Mouse (Mus musculus) granulocyte monocyte progenitor cell, adult 5-6 weeks (primary cell): ENCODE results near the gene Utrn. TPM values are rescaled to one million over a fixed set of nuclear protein-coding genes. Genes with fewer than 3 reads are reported as not detected.
"Not testable (repeated sequence)": the region's sequence is repeated elsewhere in the genome, so short reads cannot be mapped to it uniquely, and the experiment has no call there.

Experiments
- ATAC-seq: replicated peaks from 2 replicates; pipeline ENCODE4 v1.8.0; 2016; ENCODE audit warnings: mild to moderate bottlenecking, moderate TSS enrichment, inconsistent platforms; ENCODE audit not compliant: poor library complexity, severe bottlenecking
- total RNA-seq, 2 experiments: library from RNA; stranded (forward) in 1 of 2; stranded (reverse) in 1 of 2; fragments of 200-712, 200-1000 nt in 1 of 2; fragments of >200 nt in 1 of 2; fragmentation: Nextera tagmentation in 1 of 2; gene quantifications; 2 replicates each; pipeline ENCODE4 v1.2.3; 2014 to 2017

Gene Utrn
- total RNA-seq, 2 experiments from 2014 or later = 26.6 to 28.4 TPM

- ATAC-seq = no peak
Measured at GRCm38 (mm10) chr10:12614465-12615199, 254.5 kb downstream of the Utrn start.

GRCm38 (mm10) chr10:12612235-12612863, 256.8 kb downstream of the Utrn start:
- ATAC-seq = peak; percentile 96

GRCm38 (mm10) chr10:12609896-12610295, 259.3 kb downstream of the Utrn start:
- no peak for ATAC-seq

- ATAC-seq = no peak
Measured at GRCm38 (mm10) chr10:12608634-12609033, 260.5 kb downstream of the Utrn start.

GRCm38 (mm10) chr10:12607180-12607579, 262.0 kb downstream of the Utrn start:
- not testable (repeated sequence) for ATAC-seq

GRCm38 (mm10) chr10:12595379-12595778, 273.8 kb downstream of the Utrn start:
- no peak for ATAC-seq

GRCm38 (mm10) chr10:12594958-12595357, 274.2 kb downstream of the Utrn start:
- ATAC-seq = no peak

GRCm38 (mm10) chr10:12593071-12593470, 276.1 kb downstream of the Utrn start:
- no peak for ATAC-seq

GRCm38 (mm10) chr10:12591946-12592345, 277.2 kb downstream of the Utrn start:
- ATAC-seq = no peak

GRCm38 (mm10) chr10:12588051-12588450, 281.1 kb downstream of the Utrn start:
- no peak for ATAC-seq

- no peak for ATAC-seq
Measured at GRCm38 (mm10) chr10:12587318-12587717, 281.8 kb downstream of the Utrn start.

GRCm38 (mm10) chr10:12586825-12587224, 282.3 kb downstream of the Utrn start:
- ATAC-seq = no peak

- no peak for ATAC-seq
Measured at GRCm38 (mm10) chr10:12586200-12586599, 283.0 kb downstream of the Utrn start.

GRCm38 (mm10) chr10:12583473-12583872, 285.7 kb downstream of the Utrn start:
- no peak for ATAC-seq

GRCm38 (mm10) chr10:12579048-12579447, 290.1 kb downstream of the Utrn start:
- peak; percentile 71 for ATAC-seq

- no peak for ATAC-seq
Measured at GRCm38 (mm10) chr10:12575849-12576435, 293.2 kb downstream of the Utrn start.

- no peak for ATAC-seq
Measured at GRCm38 (mm10) chr10:12574760-12575159, 294.4 kb downstream of the Utrn start.

GRCm38 (mm10) chr10:12573601-12574000, 295.6 kb downstream of the Utrn start:
- peak; percentile 95 for ATAC-seq

GRCm38 (mm10) chr10:12572759-12573158, 296.4 kb downstream of the Utrn start:
- no peak for ATAC-seq

- ATAC-seq = no peak
Measured at GRCm38 (mm10) chr10:12564425-12564824, 304.7 kb downstream of the Utrn start.

- ATAC-seq = no peak
Measured at GRCm38 (mm10) chr10:12558810-12559209, 310.4 kb downstream of the Utrn start.
